Mouse (Mus musculus): ENCODE data around the gene Matn4. TPM values are rescaled to one million over a fixed set of nuclear protein-coding genes. Genes with fewer than 3 reads are reported as not detected.

Matn4 gene
- polyA plus RNA-seq, 1 experiment = not detected

DNA sequence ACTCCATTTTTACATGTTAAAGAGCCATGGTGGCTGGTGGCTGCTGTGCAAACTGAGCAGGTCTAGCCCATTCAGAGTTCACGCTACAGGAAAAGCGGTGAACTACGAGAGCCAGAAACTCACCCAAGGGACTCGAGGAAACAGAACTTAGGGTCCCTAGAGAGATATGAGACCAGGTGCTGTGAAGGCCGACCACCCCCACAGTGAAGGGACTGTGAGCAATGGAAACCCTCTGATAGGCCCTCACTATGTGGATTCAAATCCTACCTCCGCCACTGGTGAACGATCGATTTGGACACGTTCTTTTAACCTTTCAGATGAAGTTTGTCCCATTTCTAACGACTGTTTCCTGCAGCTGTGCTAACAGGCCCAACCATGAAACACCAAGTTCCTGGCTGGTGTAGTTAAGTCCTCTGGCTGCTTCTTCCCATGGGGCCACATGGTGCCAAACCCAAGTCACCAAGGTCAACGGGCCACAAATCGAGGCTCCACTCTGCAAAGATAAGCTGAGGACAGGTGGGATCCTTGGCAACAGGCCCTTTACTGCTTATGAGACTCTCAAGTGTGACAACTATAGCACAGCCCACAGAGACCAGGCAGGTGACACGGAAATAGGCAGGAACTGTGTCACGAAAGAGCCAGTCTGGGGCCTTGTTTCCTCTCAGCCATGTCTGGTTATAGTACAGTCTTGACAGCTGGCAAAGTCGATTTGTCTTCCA, 17.9 kb upstream of the Matn4 start:
- Histone ChIP-seq H3K4me3 (replicated peaks) (no peak overlapping the region), H3K27me3 (ENCODE audit: control insufficient read depth) (peaks cover 3% of the 10 kb centered on the region; the same call in 1 of the 2 replicates), H3K36me3 (ENCODE audit: control insufficient read depth) (peaks cover 7% of the 10 kb centered on the region; the same call in 1 of the 2 replicates), H3K4me1 (ENCODE audit: control insufficient read depth) (no peaks in the 10 kb centered on the region), H3K9me3 (ENCODE audit: control insufficient read depth, low read length) (no peaks in the 10 kb centered on the region)
- TF ChIP-seq GATA1 (IDR thresholded peaks at IDR 0.05; ENCODE audit: low read length) (no peak), TAL1 (IDR thresholded peaks at IDR 0.05; ENCODE audit: low read length) (no peak)

DNA sequence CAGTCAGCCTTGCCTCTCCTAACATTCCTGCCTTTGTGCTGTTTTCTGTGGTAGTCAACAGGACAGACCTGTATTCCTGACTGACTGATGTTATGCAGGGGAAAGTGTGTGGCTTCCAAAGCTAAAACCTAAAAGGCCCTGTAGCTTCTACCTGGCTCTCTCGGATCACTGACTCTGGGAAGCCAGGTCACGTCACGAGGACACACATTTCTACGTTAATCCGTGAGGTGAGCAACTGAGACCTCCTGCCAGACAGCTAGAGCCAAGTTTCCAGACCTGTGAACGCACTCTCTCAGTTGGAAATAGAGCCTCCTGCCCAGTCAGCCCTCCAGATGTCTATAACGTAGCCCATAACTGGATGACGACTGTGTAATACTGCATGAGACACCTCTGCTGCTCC, 17.0 kb upstream of the Matn4 start:
- H3K27me3 ChIP-seq (ENCODE audit: control insufficient read depth) = peaks cover 3% of the 10 kb centered on the region; the same call in 1 of the 2 replicates
- H3K4me3 ChIP-seq (replicated peaks) = no peak overlapping the region
- H3K4me1 ChIP-seq (ENCODE audit: control insufficient read depth) = no peaks in the 10 kb centered on the region
- H3K36me3 ChIP-seq (ENCODE audit: control insufficient read depth) = peaks cover 7% of the 10 kb centered on the region; the same call in 1 of the 2 replicates
- no peaks in the 10 kb centered on the region for H3K9me3 ChIP-seq (ENCODE audit: control insufficient read depth, low read length)
- TF ChIP-seq TAL1 (IDR thresholded peaks at IDR 0.05; ENCODE audit: low read length) (no peak), GATA1 (IDR thresholded peaks at IDR 0.05; ENCODE audit: low read length) (no peak)

DNA sequence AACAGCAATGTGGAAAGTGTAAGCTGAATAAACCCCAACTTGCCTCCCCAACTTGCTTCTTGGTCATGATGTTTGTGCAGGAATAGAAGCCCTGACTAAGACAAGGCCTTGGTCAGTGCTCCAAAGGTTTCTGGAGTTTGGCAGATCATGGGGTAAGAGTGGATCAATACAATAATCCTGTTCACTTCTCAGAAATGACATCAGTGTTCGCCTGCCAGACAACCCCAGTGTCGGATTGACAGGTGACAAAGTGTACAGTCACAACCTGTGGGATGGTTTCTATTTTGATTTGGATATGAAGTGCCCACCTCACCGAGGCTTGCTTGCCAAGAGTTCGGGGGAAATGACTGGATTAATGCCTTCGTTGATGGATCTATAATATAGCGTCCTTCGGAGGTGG, 16.3 kb upstream of the Matn4 start:
- H3K36me3 ChIP-seq (ENCODE audit: control insufficient read depth) = peaks cover 4% of the 10 kb centered on the region; the same call in 1 of the 2 replicates
- no peak for TF ChIP-seq GATA1 (IDR thresholded peaks at IDR 0.05; ENCODE audit: low read length)
- TF ChIP-seq TAL1 (IDR thresholded peaks at IDR 0.05; ENCODE audit: low read length) = no peak
- H3K4me3 ChIP-seq (replicated peaks) = no peak overlapping the region
- no peaks in the 10 kb centered on the region for H3K4me1 ChIP-seq (ENCODE audit: control insufficient read depth)
- H3K27me3 ChIP-seq (ENCODE audit: control insufficient read depth) = peaks cover 3% of the 10 kb centered on the region; the same call in 1 of the 2 replicates
- H3K9me3 ChIP-seq (ENCODE audit: control insufficient read depth, low read length) = no peaks in the 10 kb centered on the region

DNA sequence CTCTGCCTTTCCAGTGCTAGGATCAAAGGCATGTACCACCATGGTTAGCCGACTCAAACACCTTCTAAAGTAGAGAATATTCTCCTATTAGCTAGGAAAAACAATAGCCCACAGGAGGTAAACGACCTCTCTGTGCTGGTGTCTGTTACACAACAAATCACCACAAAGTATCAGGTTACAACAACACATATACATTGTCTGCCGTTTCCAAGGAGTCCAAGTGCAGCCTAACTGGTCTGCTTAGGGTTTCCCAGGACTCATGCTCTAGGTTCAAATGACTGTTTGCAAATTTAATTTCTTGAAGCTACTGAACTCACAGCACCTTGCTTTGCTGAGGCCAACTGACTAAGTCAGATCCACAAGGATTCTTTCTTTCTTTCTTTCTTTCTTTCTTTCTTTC, 14.5 kb upstream of the Matn4 start:
- H3K9me3 ChIP-seq (ENCODE audit: control insufficient read depth, low read length) = no peaks in the 10 kb centered on the region
- no peak overlapping the region for H3K4me3 ChIP-seq (replicated peaks)
- TF ChIP-seq TAL1 (IDR thresholded peaks at IDR 0.05; ENCODE audit: low read length) (no peak), GATA1 (IDR thresholded peaks at IDR 0.05; ENCODE audit: low read length) (no peak)
- no peaks in the 10 kb centered on the region for H3K4me1 ChIP-seq (ENCODE audit: control insufficient read depth)
- H3K27me3 ChIP-seq (ENCODE audit: control insufficient read depth) = peaks cover under 1% of the 10 kb centered on the region; the same call in 1 of the 2 replicates
- peaks cover 3% of the 10 kb centered on the region; the same call in 1 of the 2 replicates for H3K36me3 ChIP-seq (ENCODE audit: control insufficient read depth)

DNA sequence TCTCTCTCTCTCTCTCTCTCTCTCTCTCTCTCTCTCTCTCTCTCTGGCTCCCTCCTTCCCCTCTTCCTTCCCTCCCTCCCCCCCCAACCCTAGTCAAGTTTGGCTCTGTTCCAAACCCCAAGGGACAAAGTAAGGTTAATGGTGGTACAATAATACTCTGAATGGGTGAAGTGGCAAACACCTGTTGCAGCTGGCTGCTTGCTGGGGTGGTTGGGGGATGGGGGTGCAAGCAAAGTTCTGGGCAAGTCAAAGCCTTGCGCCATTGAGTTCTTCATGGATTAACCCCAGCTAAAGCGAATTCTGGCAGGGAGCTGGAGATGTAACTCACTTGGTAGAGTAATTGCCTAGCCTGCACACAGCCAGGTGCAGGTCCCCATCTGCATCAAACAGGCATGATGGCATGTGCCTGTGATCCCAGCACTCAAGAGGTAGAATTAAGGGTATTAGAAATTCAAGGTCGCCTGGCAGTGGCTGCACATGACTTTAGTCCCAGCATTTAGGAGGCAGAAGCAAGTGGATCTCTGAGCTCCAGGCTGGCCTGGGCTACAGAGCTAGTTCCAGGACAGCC, 13.4 kb upstream of the Matn4 start:
- Histone ChIP-seq H3K27me3 (ENCODE audit: control insufficient read depth) (peaks cover 9% of the 10 kb centered on the region), H3K36me3 (ENCODE audit: control insufficient read depth) (no peaks in the 10 kb centered on the region), H3K4me3 (replicated peaks) (no peak overlapping the region), H3K9me3 (ENCODE audit: control insufficient read depth, low read length) (no peaks in the 10 kb centered on the region), H3K4me1 (ENCODE audit: control insufficient read depth) (no peaks in the 10 kb centered on the region)
- no peak for TF ChIP-seq TAL1 (IDR thresholded peaks at IDR 0.05; ENCODE audit: low read length)
- no peak for TF ChIP-seq GATA1 (IDR thresholded peaks at IDR 0.05; ENCODE audit: low read length)

GRCm38 (mm10) chr2:164417198-164417597, 12.2 kb upstream of the Matn4 start:
- Histone ChIP-seq H3K4me3 (replicated peaks) (no peak overlapping the region), H3K36me3 (ENCODE audit: control insufficient read depth) (no peaks in the 10 kb centered on the region), H3K4me1 (ENCODE audit: control insufficient read depth) (no peaks in the 10 kb centered on the region), H3K27me3 (ENCODE audit: control insufficient read depth) (peaks cover 9% of the 10 kb centered on the region), H3K9me3 (ENCODE audit: control insufficient read depth, low read length) (no peaks in the 10 kb centered on the region)
- TF ChIP-seq GATA1 (IDR thresholded peaks at IDR 0.05; ENCODE audit: low read length) (no peak), TAL1 (IDR thresholded peaks at IDR 0.05; ENCODE audit: low read length) (no peak)

DNA sequence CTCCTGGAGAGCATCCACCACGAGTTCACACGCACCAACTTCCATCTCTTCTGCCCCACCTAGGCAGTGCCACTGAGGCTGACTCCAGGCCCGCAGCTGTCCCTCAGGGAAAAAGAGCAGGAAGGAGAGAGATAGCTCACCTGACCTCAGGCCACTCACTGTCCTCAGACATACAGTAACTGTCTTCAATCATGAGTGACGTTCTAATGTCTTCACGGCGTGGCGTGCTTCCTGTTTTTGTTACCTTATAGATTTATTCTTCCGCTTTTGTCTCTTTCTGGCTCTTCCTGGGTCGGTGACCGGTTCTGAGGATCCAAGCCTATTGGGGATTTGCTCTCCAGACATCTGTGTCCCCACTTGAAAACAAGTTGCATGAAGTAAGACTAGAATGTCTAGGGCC, 9.6 kb upstream of the Matn4 start:
- no peaks in the 10 kb centered on the region for H3K9me3 ChIP-seq (ENCODE audit: control insufficient read depth, low read length)
- H3K27me3 ChIP-seq (ENCODE audit: control insufficient read depth) = peaks cover 15% of the 10 kb centered on the region
- H3K36me3 ChIP-seq (ENCODE audit: control insufficient read depth) = no peaks in the 10 kb centered on the region
- TF ChIP-seq TAL1 (IDR thresholded peaks at IDR 0.05; ENCODE audit: low read length) = no peak
- TF ChIP-seq GATA1 (IDR thresholded peaks at IDR 0.05; ENCODE audit: low read length) = no peak
- no peaks in the 10 kb centered on the region for H3K4me1 ChIP-seq (ENCODE audit: control insufficient read depth)
- H3K4me3 ChIP-seq (replicated peaks) = no peak overlapping the region

DNA sequence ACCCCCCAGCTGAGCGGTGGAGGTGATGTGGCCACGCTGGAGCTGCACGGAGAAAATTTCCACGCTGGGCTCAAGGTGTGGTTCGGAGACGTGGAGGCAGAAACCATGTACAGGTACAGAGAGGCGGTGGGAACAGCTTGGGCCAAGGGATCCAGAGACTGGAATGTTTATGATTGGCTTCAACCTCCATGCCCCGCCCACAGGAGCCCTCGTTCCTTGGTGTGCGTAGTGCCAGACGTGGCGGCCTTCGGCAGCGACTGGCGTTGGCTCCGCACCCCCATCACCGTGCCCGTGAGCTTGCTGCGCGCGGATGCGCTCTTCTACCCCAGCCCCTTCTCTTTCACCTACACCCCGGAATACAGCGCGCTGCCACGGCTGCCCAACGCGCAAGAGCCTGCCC, 9.2 kb upstream of the Matn4 start:
- H3K4me3 ChIP-seq (replicated peaks) = no peak overlapping the region
- H3K36me3 ChIP-seq (ENCODE audit: control insufficient read depth) = no peaks in the 10 kb centered on the region
- no peaks in the 10 kb centered on the region for H3K4me1 ChIP-seq (ENCODE audit: control insufficient read depth)
- TF ChIP-seq GATA1 (IDR thresholded peaks at IDR 0.05; ENCODE audit: low read length) (no peak), TAL1 (IDR thresholded peaks at IDR 0.05; ENCODE audit: low read length) (no peak; the same call in 2 of the 3 replicates)
- no peaks in the 10 kb centered on the region for H3K9me3 ChIP-seq (ENCODE audit: control insufficient read depth, low read length)
- H3K27me3 ChIP-seq (ENCODE audit: control insufficient read depth) = peaks cover 15% of the 10 kb centered on the region

- H3K27me3 ChIP-seq (ENCODE audit: control insufficient read depth) = peaks cover 66% of the 10 kb centered on the region
- no peaks in the 10 kb centered on the region for H3K9me3 ChIP-seq (ENCODE audit: control insufficient read depth, low read length)
- H3K4me1 ChIP-seq (ENCODE audit: control insufficient read depth) = no peaks in the 10 kb centered on the region
- no peak overlapping the region for H3K4me3 ChIP-seq (replicated peaks)
- TF ChIP-seq GATA1 (IDR thresholded peaks at IDR 0.05; ENCODE audit: low read length) (no peak), TAL1 (IDR thresholded peaks at IDR 0.05; ENCODE audit: low read length) (no peak)
- no peaks in the 10 kb centered on the region for H3K36me3 ChIP-seq (ENCODE audit: control insufficient read depth)
These were observed 2.7 kb upstream of the Matn4 start for GRCm38 (mm10) chr2:164407708-164408107.

All from erythroblast, embryonic 14.5 days (primary cell).